Mouse (Mus musculus) embryo, embryonic 9.5 days (tissue): ENCODE data around the gene AI464131.

Experiments
- DNase-seq: peaks from one replicate; pipeline ENCODE4 v3.0.0-alpha.2; 2017; ENCODE audit errors: extremely low spot score

The AI464131 gene

DNA sequence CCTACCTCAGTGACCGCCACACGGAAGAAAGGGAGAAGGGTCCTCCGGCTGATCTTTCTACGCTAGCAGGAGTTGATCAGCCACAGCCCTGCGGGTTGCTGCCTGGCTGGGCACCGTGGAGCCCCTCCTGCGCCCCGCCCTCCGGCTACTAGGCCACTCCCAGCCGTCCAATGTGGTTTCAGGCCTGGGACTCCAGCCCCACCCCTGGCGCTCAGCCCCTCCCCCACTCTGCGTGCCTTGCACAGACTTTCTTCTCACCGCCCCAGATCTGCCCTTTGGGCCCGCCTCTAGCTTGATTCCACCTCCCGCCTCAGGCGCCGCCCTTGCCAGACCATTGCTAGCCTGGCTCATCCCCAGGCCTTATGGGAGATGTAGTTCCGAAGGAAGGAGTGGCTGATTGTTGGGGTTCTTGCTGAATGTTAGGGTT lies at the start of gene AI464131:
Gene AI464131, minus strand, starts transcription at position 91 of the 427 bp plus-strand sequence.
- peak; percentile 99 for DNase-seq

DNA sequence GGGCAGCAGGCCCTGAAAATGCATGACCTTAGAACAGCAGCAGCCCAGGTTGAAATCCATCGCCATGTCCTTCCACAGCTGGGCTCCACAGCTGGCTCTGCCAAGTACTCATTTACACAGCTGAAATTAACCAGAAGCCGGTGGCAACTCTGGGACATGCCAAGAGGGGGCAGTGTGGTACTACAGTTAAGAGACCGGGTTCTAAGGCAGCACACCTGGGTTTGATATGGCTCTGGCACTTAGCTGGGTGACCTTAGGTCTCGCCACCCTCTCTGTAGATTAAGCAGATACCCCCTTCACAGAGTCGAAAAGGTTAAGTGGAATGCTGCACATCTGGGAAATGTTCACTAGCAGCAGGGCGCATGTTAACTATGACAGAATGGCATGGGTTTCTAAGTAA lies 49.7 kb upstream of the AI464131 start:
- DNase-seq, result peak; percentile 79

DNA sequence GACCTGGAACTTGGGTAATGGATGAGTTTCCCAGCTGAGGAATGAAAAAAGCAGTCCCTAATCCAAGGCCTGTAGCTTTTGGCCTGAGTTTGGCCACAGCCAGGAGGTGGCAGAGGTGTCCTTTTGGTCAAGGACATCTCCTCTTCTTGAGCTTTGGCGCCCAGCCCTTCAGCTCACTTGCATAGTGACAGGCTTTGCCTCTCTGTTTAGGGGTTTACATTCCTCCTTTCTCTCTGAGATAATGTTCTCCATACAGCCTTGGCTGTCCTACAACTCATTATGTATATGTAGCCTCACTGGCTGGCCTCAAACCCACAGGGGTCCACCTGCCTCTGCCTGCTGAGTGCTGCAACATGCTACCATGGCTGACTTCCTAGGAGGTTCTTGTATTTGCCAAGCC lies 44.2 kb upstream of the AI464131 start:
- no peak for DNase-seq

DNA sequence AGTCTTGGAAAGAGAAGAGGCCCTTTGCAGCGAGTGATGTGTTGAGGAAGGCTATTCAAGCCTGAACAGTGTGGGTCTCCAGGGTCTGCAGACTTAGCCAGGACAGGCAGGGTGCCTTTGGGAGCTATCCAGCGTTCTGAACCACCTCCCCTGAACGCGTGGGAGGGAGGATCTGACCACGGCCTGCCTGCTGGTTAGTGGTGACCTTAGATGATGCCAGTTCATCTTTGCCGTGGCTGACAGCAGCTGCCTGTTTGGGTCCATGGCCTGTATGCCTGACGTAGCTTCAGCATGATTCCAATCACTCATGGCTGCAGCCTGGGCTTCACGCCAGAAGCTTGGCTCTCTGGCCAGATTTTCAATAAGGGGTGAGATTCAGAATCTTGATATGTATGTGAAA lies 43.1 kb upstream of the AI464131 start:
- DNase-seq, result peak; percentile 58

DNA sequence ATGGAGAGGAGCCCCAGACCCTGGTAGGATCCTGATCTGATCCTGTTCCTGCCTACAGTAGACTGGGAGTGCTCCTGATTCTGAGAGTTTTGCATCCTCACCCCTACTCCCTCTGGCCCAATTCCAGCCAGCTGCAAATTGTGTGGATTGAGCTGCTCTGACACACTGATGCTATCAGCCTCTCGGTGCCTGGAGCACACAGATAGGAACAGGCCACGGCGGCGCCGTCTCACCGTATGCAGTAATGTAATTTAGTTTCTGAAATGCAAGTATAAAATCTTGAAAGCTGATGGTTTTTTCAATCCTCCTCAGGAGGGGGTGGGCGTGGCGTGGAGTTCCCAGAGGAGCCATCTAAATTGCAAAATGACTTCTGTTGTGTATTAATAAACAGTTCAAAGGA lies 39.3 kb upstream of the AI464131 start:
- DNase-seq, result no peak

DNA sequence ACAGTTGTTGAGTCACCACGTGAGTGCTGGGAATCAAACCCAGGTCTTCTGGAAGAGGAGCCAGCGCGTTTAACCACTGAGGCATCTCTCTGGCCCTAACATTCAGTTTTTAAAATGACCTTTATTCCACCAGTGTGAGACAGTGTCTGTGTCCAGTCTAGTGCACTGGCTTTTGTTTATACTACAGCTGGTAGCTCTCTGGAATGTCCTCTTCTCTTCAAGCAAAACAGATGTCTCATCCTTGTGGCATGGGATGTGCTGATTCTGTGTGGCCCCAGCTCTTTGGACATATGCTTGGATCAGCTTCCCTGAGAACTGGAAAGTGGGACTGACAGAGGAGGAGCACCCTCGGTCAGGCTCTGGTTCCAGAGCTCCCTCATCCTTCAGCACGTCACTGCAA lies 32.0 kb upstream of the AI464131 start:
- DNase-seq, result no peak

DNA sequence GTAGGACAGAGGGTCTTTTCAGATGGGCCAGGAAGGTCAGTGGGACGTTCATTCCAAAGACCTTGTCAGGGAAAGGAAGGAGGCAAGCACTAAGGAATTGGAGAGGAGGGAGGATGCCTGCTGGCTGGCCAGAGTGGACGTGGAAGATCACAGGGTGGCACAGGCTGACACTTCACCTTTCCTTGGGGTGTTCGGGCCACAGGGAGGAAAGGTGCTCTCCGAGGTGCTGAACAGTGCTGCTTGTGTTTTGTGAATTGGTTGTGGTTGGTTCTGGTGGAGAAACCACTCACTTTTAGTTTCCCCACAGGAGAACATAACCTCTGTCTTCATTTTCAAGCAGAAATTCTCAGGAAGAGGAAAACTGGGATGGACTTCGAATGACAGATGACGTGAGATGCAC lies 29.5 kb upstream of the AI464131 start:
- peak; percentile 52 for DNase-seq

DNA sequence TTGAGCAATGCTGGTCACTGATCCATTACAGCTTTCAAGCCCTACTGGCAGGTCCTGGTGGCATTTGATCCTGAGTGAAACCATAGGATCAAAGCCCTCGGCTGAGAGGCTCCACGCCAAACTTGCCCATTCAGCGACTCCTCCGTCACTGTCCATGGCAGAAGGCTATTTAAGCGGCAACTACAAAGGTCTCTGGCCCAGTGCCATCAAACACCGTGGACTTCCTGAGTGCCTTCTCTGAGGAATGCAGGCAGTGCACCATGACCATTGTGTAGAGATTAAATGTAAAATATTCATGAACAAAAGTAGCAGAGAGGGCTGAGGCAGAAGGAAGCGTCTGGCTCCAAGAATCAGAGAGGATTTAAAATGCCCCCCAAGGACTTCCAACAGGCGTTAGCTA lies 25.1 kb upstream of the AI464131 start:
- DNase-seq, result no peak

DNA sequence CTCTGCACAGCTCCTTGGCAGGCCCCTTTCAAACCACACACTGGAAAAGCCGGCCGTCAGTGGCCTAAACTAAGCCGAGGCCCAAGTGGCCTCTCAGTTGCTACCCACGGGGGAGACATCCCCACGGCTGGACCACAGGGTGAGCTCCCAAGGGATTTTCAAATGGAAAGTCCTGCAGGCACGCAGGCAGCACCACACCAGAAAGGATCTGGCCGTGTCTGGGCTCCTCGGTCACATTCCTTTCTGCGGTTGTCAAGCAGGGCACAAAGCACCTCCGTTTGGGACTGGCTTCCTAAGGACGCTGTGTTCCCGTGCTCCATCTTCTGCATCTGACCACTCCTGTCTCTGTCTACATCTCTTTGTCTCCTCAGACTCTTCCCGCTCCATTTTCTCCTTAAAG lies 24.2 kb upstream of the AI464131 start:
- peak; percentile 34 for DNase-seq

DNA sequence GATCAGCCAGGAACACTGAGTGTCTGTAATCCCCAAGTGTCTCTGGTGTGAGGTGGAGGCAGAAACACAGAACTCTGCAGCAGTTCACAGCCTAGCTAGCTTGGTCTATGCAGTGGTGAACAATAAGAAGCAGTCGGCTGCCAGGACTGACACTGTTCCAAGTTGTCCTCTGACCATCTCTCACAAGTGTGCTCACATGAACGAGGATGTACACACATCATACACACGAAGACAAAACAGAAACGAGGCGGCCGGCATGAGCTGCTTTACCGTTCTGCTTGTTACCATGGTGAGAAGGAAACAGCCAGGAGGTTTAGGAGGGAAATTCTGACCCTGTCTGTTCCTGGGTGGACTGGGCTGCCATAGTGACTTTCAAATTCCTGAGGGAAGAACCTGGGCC lies 23.7 kb upstream of the AI464131 start:
- DNase-seq, result no peak

DNA sequence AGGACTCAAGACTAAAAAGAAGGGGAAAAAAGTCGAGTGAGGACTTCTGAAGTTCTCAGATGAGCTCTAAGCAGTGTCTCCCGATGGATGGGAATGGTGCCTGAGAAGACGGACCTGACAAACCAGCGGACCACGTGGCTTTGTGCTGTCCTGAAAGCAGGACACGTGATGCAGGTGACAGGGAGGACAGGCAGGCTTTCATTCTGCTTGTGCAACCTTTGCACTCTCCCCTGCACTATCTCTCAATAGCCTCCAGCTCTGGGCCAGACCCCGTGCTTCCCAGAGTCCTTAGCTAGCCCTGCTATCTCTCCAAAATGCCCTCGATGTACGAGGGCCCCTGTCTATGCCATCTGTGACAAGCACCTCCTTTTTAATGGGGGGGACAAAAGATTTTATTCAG lies 22.0 kb upstream of the AI464131 start:
- no peak for DNase-seq

DNA sequence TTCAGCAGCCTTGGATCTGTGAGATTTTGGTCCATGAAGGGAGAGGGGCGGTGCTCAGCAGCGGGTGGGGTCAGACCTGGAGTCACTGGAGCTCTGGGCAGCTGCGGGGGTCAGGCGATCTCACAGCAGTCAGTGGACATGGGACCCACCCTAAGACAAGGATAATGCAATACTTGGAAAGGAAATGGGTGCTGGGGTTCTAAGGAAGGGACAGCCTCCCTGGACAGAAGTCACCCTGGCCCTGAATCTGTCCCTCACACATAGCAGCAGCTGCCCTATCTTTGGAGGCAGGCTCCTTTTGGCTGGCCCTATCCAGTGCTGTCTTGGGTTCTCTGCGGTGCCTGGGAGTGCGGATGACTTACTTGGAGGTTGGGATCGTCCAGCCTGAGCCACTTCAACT lies 21.0 kb upstream of the AI464131 start:
- no peak for DNase-seq

DNA sequence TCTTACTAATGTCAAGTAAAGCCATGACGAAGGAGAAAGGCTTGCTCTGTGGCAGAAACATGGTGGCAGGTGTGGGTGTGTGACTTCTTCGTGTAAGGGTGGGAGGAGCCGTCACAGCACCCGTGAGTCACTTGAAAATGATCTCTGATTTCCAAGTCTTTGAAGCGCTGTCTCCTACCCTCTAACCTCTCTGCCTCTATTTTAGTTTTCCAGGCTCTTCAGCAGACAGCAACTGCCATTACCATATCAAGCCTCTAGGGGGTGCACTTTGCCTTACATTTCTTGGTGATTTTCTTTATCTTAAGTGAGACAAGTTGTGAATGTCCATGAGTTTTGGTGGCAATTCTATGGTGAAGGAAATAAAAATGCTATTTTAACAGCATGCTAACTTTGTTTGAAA lies 19.9 kb upstream of the AI464131 start:
- DNase-seq, result peak; percentile 41

DNA sequence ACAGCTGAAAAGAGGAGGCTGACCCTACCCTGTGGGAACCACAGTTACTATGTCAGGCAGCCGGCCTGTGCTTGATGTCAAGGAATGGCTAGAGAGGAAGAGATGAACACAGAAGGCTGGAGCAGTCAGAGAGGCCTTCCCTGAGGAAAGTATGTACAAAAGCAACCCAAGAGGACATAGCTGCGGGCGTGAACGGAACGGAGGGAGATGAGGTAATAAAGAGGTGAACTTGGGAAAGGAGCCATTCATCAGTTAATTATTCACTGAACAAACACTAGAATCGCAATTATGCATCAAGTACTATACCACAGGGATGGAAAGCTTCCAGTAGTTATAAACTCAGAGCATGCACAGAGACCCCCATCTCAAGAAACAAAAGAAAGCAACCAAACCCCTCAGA lies 19.3 kb upstream of the AI464131 start:
- DNase-seq, result no peak

DNA sequence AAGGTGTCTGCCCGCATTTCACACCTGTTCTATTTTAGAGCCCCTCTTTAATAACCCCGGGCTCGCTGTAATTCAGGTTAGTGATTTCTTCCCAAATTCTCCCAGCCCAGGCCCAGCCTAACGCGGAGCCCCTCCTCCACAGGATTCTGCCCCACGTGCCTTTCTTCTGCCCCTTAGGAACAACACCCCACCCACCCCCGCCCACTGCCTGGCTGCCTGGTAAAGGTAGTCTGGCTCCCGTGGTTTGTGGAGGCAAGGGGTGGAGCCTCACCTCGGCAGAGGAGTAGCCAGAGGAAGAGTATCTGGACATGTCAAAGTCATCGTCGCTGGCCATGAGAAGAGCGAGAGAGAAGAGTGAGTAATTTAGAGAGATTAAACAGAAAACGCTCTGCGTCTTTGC lies 17.8 kb upstream of the AI464131 start:
- DNase-seq, result no peak

DNA sequence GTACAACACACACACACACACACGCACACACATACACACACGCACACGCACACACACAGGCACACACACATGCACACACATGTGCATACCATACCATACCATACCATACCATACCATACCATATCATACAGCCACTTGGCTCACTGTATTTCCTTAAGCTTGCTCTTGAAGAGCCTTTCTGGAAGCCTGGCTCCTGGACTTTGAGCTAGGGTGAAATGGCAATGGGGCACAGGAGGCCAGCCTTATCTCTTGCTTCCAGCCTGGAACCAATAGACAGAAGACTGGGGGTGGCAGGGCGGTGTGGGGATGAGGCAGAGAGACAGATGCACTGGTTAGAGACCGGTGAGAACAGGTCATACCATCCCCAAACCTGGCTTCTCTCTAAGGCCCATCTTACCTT lies 16.3 kb upstream of the AI464131 start:
- DNase-seq, result no peak

DNA sequence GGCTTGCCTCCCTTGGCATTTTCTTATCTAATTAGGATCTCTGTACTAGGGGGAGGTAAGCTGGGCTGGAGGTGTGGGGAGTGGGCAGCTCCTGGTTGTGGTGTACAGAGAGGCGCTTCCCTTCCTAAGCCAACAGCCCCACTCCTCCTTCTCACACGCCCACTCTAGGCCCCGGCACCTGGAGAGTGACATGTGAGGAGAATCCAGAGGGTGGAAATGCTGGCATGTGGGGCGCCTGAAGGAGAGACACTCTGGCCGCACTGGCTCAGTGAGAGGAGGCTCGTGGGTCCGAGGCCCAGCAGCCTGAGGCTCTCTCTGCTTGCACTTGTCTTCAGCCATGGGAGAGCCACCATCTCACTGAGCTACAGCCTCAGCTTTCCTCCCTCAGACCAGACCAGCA lies 15.5 kb upstream of the AI464131 start:
- no peak for DNase-seq

DNA sequence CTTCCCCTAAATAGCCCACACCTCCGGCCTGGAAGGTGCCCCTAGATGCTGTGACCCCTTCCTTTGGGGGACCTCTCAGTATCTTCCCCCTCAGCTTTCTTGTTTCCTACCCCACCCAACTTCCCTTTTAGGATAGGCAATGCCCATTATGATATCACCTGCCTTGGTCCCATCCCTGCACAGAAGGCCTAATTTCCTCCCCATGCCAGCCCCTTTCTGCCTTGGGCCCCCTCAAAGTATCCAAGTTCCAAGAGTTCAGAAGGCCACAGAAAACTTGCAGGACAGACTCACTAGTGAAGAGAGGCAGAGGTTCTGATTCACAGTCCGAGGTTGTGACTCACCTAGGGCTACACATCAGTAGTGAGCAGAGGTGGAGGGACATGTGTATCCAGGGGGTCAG lies 14.4 kb upstream of the AI464131 start, which contains the start of gene 1110017D15Rik:
Gene 1110017D15Rik, minus strand, starts transcription at position 101 of the 400 bp plus-strand sequence.
- no peak for DNase-seq

DNA sequence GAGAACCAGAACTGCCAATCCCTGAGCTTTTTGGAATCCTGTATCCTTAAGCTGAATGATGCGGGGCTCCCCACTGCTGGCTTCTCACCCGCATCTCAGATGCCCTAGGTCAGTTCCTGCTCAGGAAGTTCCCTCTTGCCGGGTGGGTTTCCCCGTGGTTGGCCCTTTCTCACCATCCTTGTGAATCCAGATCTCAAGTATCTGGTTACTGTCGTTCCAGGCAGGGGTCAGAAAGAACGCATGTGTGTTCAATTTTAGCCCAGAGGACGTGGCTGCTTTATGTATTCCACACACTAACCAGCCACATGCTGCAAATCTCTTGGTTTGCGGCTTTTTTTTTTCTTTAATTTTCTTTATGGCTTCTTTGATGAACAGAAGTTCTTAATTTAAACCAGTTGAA lies 10.8 kb upstream of the AI464131 start:
- DNase-seq, result no peak

DNA sequence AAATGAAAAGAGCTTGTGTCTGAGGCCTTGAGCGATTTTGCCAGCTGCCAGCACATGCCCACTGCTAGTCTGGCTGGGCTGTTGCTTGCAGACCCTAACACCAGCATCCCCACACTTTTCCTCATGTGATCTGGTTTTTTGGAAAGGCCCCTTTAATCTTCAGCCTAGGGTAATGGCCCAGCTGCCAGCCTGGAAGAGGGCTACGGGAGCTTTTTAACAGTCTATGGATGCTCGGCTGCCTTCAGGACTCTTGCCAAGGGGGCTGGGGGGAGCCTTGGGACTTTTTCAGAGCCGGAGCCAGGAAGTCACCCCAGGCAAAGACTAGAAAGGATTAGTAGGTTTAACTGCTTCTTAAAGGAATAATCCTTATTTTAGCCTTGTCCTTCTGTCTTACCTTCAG lies 10.4 kb upstream of the AI464131 start:
- DNase-seq, result no peak

DNA sequence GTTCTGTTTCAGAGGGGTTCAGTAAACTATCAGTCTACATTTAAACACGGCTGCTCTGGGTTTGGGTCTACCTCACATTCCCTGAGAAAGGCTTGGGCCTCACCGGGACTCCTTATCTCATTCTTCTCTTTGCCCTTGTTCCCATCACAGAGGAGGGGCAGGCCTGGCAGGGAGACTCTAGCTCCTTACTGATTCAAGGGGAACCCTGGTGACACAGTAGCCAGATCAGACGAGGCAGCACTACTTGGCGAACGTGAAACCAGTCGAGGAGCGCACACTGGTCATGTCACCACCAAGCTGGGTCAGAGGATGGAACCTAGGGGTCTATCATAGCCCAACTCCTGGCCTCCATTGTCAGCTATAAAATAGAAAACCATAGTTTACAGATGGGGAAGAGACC lies 5.1 kb upstream of the AI464131 start:
- DNase-seq, result no peak

DNA sequence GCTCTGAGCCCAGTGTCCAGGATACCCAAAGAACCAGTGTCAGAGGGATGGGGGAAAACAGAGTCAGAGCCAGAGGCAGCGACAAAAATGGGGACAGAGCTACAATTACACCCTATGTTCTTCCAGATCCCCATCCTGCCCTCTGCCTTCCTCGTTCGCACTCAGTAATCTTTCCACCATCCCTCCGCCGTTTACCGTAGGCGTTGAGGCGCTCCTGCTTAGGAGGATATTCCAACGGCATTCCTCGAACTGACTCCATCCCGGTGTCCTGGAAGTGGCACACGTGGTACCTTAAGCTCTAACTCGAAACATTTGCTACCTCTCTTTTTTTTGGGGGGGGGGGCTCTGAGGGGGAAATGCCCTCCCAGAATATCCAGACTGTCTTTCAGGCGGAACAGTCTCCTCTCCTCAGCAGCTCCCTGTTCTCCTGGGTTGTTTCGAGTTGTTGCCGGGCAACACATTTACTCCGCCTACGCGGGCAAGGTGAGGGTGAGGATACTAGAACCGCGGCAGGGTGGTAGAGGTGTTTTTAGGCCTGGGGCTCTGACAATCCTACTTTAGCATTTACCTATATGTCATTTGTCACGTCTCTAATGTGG lies 4.5 kb upstream of the AI464131 start:
- DNase-seq, result peak; percentile 43

DNA sequence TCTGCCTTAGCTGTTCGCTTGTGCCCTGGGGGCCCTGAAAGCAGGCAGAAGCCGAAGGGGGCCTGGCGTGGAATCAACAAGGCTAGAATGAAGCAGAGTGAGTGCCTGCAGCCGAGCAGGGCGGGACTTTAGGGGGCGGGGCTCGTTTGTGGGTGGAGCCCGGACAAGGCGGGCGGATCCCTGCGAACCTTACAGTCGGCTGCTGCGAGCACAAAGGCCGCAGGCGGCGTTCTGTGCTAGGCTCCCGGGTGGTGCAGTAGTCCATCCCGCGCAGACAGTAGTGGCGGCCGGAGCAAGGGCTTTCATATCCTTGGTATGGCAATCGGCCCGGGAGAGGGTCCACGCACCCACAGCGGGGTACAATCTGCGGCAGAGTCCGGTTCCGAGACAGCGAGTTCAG lies 4.0 kb upstream of the AI464131 start:
- peak; percentile 90 for DNase-seq

DNA sequence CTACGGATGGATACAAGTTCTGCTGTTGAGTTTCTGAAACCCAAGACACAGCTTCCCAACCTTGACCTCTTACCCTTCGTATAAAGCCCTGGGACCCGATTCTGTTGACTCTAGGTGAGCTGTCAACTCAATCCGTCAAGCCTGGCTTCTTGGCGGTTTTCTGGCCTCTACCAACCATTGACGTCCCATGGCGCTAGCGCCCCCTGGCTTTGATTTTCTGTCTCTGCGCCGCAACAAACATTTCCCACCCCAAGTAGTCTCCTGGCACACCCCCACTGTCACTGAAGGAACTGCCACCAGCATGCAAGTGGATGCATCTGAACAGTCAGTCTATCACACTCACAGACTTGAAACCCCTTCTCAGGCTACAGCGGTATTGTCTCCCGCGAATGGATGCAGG lies 3.3 kb upstream of the AI464131 start:
- DNase-seq, result peak; percentile 52
